Mouse (Mus musculus): ENCODE data around the gene Tmem117. TPM values are rescaled to one million over a fixed set of nuclear protein-coding genes. Genes with fewer than 3 reads are reported as not detected.

Tmem117 gene
- polyA plus RNA-seq, 1 experiment from 2014 or later: 1.0 TPM

DNA sequence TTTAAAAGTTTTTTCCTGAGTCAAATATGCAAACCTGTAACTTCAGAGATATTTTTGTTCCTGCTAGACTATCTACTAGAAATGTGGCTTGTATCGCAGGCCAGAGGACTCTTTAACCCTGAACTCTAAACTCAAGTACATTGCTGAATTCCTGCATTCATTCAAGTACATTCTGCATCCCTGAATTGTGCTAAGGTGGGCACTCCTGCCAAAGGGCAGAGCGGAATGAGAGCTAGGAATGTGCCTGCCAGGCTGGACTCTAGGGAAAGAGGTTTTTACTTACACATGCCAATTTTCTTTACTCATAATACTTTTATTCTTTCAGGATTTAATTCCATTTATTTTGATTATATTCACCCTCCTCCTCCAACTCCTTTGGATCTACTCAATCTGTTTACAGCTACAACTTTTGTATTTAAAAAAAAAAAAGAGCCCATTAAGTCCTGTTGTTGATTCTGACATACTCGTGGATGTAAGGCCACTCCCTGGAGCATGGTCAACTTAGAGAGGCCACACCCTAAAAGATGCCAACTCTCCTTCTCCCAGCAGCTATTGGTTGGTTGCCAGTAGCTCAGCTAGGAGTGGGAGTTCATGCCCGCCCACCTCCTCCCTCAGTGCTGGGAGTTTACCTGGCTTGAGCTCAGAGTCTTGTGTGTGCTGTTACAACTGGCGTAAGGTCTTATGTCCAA is 60.3 kb downstream of the Tmem117 start:
- no peak for DNase-seq (ENCODE audit: low spot score)
- no peaks in the 10 kb centered on the region for H3K9me3 ChIP-seq
- H3K4me1 ChIP-seq (replicated peaks): no peaks in the 10 kb centered on the region
- no peak overlapping the region for H3K4me3 ChIP-seq
- H3K27ac ChIP-seq: no peak overlapping the region
- no peaks in the 10 kb centered on the region for H3K36me3 ChIP-seq
- H3K27me3 ChIP-seq (ENCODE audit: insufficient read depth, poor library complexity, severe bottlenecking): no peaks in the 10 kb centered on the region
- 84% methylated on average over 5 of the region's 5 CpGs for WGBS

DNA sequence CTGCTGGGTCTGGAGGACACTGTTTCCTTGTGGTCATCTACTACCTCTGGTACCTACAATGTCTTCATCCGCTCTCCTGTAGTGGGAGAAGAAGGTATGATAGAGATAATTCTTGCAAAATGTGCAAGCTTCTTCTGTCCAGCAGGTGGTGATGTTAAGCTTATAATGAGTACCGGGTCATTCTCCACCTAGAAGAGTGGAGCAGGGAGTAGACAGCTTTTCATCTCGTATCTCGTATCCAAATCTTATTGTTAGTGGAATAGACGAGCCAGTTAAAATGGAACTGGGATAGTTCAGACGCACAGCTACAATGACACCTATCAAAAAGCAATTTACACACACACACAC is 60.8 kb downstream of the Tmem117 start:
- H3K4me1 ChIP-seq (replicated peaks): no peaks in the 10 kb centered on the region
- H3K9me3 ChIP-seq: no peaks in the 10 kb centered on the region
- H3K27me3 ChIP-seq (ENCODE audit: insufficient read depth, poor library complexity, severe bottlenecking): no peaks in the 10 kb centered on the region
- H3K4me3 ChIP-seq: no peak overlapping the region
- WGBS: 73% methylated on average over 6 of the region's 6 CpGs
- no peak for DNase-seq (ENCODE audit: low spot score)
- H3K27ac ChIP-seq: no peak overlapping the region
- no peaks in the 10 kb centered on the region for H3K36me3 ChIP-seq

DNA sequence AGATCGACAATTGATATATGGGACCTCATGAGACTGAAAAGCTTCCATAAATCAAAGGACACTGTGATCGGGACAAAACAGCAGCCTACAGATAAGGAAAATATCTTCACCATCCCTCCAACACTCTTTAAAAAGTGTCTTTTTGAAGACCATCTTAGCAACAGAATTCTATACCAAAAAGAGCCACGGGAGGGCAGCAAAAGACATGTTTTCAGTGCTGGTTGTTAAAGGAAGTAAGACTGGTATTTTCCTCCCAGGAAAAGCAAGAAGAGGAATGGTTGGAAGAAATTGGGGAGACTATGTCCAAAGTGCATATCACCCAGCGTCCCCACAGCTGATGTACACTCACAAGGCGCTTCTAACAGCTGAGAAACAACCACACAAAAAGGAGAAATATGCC is 93.7 kb downstream of the Tmem117 start:
- no peak overlapping the region for H3K27ac ChIP-seq
- H3K36me3 ChIP-seq: no peaks in the 10 kb centered on the region
- H3K9me3 ChIP-seq: no peaks in the 10 kb centered on the region
- 34% methylated on average over 5 of the region's 5 CpGs for WGBS
- peak; percentile 53 for DNase-seq (ENCODE audit: low spot score)
- no peaks in the 10 kb centered on the region for H3K4me1 ChIP-seq (replicated peaks)
- no peak overlapping the region for H3K4me3 ChIP-seq
- no peaks in the 10 kb centered on the region for H3K27me3 ChIP-seq (ENCODE audit: insufficient read depth, poor library complexity, severe bottlenecking)

DNA sequence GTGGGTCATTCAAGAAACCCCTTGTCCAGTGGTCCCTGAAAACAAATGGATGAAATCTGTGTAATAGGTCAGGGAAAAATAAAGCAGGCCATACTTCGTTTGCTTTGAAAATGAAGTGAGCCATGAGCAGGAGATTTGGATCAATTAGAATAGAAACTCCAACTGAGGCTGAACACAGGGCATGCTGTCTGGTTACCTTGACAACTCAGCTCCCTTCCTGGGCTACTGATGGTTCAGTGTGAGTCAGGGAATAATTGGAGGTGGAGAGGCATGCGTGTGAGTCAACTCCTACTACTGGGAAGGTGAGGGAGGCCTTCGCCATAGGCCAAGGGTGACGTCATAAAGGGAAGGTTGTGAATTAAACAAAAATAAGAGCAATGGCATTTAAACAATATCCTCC is 103.1 kb downstream of the Tmem117 start:
- WGBS: 73% methylated on average over 4 of the region's 4 CpGs
- no peak for DNase-seq (ENCODE audit: low spot score)
- Histone ChIP-seq H3K27me3 (ENCODE audit: insufficient read depth, poor library complexity, severe bottlenecking) (no peaks in the 10 kb centered on the region), H3K36me3 (no peaks in the 10 kb centered on the region), H3K4me3 (no peak overlapping the region), H3K9me3 (0 out of 2 replicates have a peak, but pooled peaks cover 2% of the 10 kb centered on the region), H3K27ac (no peak overlapping the region), H3K4me1 (replicated peaks) (no peaks in the 10 kb centered on the region)

DNA sequence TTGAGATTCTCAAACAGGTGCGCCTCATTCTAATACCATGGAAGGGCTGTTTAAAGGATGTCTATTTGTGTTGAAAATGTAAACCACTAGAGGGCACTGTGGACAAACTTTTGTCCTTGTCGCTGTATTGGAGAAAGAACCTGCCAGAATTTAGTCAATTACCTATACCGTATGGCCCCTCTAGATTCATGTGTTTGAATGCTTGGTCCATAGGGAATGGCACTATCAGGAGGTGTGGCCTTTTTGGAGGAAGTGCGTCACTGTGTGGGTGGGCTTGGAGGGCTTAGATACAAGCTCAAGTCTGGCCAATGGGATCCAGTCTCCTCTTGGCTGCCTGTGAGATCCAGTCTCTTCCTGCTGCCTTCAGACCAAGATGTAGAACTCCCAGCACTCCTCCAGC is 140.2 kb downstream of the Tmem117 start:
- 25% methylated on average over 4 of the region's 4 CpGs for WGBS
- Histone ChIP-seq H3K9me3 (peaks cover 8% of the 10 kb centered on the region; the same call in 1 of the 2 replicates), H3K36me3 (no peaks in the 10 kb centered on the region), H3K27me3 (ENCODE audit: insufficient read depth, poor library complexity, severe bottlenecking) (no peaks in the 10 kb centered on the region), H3K4me1 (replicated peaks) (no peaks in the 10 kb centered on the region), H3K4me3 (no peak overlapping the region), H3K27ac (no peak overlapping the region)
- peak; percentile 40 for DNase-seq (ENCODE audit: low spot score)

DNA sequence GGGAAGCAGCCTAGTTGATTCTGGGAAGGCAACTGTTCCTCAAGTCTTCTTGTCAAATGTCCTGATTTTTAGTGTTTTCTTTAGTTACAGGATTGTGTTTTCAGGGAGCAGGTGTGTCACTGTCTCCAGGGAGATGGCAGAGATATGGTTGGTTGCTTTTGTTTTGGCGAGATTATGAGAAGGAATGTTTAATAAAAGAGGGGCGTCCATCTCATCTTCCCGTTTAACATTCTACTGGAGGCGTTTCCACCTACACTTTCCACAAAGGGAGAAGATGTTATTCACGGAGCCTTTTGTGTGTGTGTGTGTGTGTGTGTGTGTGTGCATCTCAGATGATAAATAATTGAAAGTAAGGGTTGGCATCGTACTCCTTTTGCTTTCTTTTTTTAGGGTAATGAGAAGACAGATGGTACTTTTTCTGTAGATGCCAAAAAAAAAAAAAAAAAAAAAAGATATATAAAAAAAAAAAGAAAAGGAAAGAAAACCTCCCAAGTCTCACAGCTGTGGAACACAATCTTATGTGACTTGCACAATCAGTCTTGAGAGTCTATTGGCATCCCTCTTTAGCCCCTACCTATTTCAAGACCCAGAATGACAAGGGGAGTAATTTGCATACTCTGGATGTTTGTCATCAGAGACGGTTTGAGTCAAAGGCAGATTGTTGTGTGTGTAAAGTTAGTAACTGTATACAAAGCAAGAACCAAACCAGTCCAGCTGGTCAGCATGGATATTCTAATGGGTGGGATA is 142.0 kb downstream of the Tmem117 start:
- Histone ChIP-seq H3K27ac (no peak overlapping the region), H3K4me1 (replicated peaks) (peaks cover 7% of the 10 kb centered on the region), H3K4me3 (no peak overlapping the region), H3K9me3 (peaks cover 8% of the 10 kb centered on the region; the same call in 1 of the 2 replicates), H3K27me3 (ENCODE audit: insufficient read depth, poor library complexity, severe bottlenecking) (no peaks in the 10 kb centered on the region), H3K36me3 (no peaks in the 10 kb centered on the region)
- DNase-seq (ENCODE audit: low spot score): no peak
- 70% methylated on average over 7 of the region's 7 CpGs for WGBS

DNA sequence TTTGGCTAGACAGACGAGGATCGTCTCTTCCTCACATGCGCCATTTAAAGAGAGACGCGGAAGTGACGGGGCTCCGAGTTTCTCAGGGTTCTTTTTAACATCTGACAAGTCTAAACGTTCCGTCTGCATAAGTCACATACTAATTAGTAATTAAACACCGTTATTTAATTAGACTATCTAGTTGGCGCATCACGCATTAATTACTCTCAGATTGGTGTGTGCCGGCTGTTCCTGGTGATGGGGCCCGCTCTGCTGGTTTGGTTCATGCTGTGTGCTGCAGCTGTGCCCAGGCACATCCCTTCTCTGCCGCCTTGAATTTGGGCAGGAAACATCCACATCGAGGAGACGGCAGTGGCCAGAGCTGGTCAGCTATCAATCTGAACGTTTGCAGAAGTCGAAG is 142.7 kb downstream of the Tmem117 start:
- WGBS: 93% methylated on average over 19 of the region's 19 CpGs
- no peak for DNase-seq (ENCODE audit: low spot score)
- Histone ChIP-seq H3K36me3 (no peaks in the 10 kb centered on the region), H3K9me3 (peaks cover 8% of the 10 kb centered on the region; the same call in 1 of the 2 replicates), H3K4me3 (no peak overlapping the region), H3K27ac (no peak overlapping the region), H3K27me3 (ENCODE audit: insufficient read depth, poor library complexity, severe bottlenecking) (no peaks in the 10 kb centered on the region), H3K4me1 (replicated peaks) (peaks cover 14% of the 10 kb centered on the region)

DNA sequence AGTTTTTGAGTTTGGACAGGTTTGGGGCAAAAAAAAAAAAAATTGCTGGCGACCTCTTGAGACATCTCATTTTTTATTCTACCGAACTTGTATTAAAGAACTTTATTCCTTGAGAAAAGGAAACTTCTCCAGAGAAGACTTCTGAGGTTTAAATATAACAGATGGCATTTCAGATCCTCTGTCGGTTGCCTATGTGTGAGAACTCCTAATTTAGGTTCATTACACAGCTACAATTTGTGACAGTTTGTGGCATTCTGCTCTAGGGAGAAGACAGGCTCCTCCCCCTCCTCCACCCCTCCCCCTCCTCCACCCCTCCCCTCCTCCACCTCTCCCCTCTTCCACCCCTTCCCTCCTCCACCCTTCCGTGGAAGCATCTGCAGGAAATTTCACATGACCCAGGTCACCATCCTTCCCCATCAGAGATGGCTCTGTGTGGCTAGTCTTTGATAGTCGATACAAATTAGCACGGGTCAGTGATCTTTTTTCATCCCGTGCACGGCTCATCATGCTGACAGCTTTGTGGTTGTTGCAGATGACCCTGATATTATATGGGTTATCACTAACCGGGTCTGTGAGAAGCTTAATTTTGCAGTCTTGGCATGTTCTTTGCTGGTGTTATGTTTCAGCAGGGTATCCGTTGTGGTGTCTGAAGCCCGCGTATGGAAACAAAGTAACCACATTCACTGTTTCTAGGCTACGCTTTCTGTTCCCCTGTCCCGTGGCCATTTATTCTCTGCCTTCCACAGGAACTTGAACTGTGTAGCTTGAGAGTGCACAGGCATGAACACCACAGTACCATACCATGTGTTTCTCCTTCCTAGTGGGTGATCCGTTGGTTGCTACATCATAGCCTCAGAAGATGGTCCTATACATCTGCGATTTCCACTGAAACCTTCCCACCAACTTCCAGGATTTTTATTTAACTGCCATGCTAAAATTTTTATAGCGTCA is 147.4 kb downstream of the Tmem117 start:
- peaks cover 8% of the 10 kb centered on the region; the same call in 1 of the 2 replicates for H3K9me3 ChIP-seq
- peaks cover 17% of the 10 kb centered on the region for H3K4me1 ChIP-seq (replicated peaks)
- H3K27me3 ChIP-seq (ENCODE audit: insufficient read depth, poor library complexity, severe bottlenecking): no peaks in the 10 kb centered on the region
- 51% methylated on average over 17 of the region's 17 CpGs for WGBS
- DNase-seq (ENCODE audit: low spot score): peak; percentile 40
- H3K27ac ChIP-seq: no peak overlapping the region
- H3K4me3 ChIP-seq: no peak overlapping the region
- H3K36me3 ChIP-seq: no peaks in the 10 kb centered on the region

DNA sequence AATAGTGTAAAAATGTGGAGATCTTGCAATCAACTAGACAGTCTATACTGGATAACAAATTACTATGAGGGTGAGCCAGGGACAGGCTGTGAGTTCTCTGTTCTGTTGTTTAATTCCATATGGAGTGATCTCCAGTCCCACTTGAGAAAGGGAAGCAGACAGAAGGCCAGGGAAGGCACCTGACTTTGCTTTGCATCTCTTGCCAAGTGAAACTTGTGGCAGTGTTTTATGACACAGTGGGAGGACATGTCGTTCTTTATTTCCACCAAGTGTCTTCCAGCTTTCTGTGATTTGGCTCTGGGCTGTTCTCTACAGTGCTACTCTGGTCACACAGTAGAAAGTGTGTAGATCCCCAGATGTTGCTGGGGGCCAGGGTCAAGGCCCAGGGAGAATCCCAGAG is 152.5 kb downstream of the Tmem117 start:
- H3K9me3 ChIP-seq: no peaks in the 10 kb centered on the region
- no peak overlapping the region for H3K4me3 ChIP-seq
- no peak overlapping the region for H3K27ac ChIP-seq
- 95% methylated on average over 1 of the region's 1 CpGs for WGBS
- H3K4me1 ChIP-seq (replicated peaks): peaks cover 4% of the 10 kb centered on the region
- no peaks in the 10 kb centered on the region for H3K36me3 ChIP-seq
- no peaks in the 10 kb centered on the region for H3K27me3 ChIP-seq (ENCODE audit: insufficient read depth, poor library complexity, severe bottlenecking)
- no peak for DNase-seq (ENCODE audit: low spot score)

DNA sequence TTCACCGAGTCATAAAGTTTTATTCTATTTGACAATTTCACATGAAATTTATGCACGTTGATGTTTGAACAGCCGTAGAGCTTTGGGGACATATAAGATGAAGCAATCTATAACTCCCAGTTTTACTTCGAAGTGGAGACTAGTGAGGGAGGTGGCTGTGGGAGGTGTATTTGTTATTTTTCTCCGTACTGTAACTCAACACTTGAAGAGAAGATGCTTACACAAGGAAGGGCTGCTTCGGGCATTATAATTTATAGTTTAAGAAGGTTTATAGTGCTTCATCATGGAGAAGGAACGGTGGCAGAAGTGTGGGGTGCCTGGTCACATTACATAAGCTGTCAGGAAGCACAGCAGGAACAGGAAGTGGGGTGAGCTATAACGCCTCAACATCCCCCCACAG is 164.4 kb downstream of the Tmem117 start:
- Histone ChIP-seq H3K36me3 (no peaks in the 10 kb centered on the region), H3K9me3 (no peaks in the 10 kb centered on the region), H3K4me3 (no peak overlapping the region), H3K27me3 (ENCODE audit: insufficient read depth, poor library complexity, severe bottlenecking) (no peaks in the 10 kb centered on the region), H3K4me1 (replicated peaks) (peaks cover 4% of the 10 kb centered on the region; the same call in 1 of the 2 replicates), H3K27ac (no peak overlapping the region)
- 90% methylated on average over 8 of the region's 8 CpGs for WGBS
- DNase-seq (ENCODE audit: low spot score): no peak

DNA sequence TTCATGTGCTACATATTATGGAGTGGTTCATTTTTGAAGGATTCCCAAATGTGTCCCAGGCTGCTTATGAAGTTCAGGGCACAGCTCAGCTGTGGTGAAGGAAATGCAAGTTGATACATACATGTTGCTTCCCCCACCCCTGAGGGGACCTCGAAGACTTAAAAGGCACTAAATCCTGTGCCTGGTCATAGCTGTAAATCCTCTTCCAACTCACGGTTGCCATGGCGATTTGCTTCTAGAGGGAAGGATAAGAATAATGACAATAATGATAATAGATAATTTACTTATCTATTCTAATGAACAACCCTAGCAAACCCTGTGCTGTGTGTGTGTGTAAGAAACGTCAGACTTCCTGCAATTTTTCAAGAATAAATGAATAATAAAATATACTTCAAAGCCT is 166.5 kb downstream of the Tmem117 start:
- Histone ChIP-seq H3K36me3 (no peaks in the 10 kb centered on the region), H3K9me3 (no peaks in the 10 kb centered on the region), H3K4me3 (no peak overlapping the region), H3K27me3 (ENCODE audit: insufficient read depth, poor library complexity, severe bottlenecking) (no peaks in the 10 kb centered on the region), H3K27ac (no peak overlapping the region), H3K4me1 (replicated peaks) (peaks cover 8% of the 10 kb centered on the region; the same call in 1 of the 2 replicates)
- WGBS: 82% methylated on average over 4 of the region's 4 CpGs
- no peak for DNase-seq (ENCODE audit: low spot score)

DNA sequence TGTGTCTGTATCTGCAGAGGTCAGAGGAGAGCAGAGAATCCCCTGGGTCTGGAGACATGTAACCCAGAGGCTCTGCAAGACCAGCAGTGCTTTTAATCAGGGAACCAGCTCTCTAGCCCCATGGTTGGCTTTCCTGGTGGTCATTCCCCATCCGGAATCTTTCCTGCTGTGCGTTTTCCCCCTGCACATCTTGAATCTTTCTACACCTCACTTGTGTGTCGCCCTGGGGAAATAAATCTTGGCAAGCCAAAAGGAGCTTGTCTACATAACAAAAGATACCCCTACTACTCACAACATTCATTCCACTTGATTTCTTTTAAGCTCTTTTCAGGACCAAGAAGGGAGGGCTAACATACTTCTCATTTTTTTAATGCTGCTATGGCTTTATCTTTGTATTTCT is 169.2 kb downstream of the Tmem117 start:
- Histone ChIP-seq H3K27me3 (ENCODE audit: insufficient read depth, poor library complexity, severe bottlenecking) (no peaks in the 10 kb centered on the region), H3K4me1 (replicated peaks) (peaks cover 8% of the 10 kb centered on the region; the same call in 1 of the 2 replicates), H3K4me3 (no peak overlapping the region), H3K36me3 (no peaks in the 10 kb centered on the region), H3K27ac (no peak overlapping the region), H3K9me3 (no peaks in the 10 kb centered on the region)
- WGBS: 38% methylated on average over 3 of the region's 3 CpGs
- no peak for DNase-seq (ENCODE audit: low spot score)

Measured in hindbrain, embryonic 10.5 days (tissue).